Mouse (Mus musculus) E14TG2a.4 (cell line): ENCODE results near the gene Fam222b.
A peak's percentile ranks its signal among the peaks of the same experiment; 100 is the strongest.

Source experiments
- CTCF ChIP-seq: conservative IDR thresholded peaks from 2 replicates; pipeline ENCODE4 v1.5.1; 2014; ENCODE audit warnings: low read length
- POU5F1 ChIP-seq: IDR thresholded peaks from 2 replicates; pipeline ENCODE4 v1.6.1; 2014; ENCODE audit warnings: low read length, borderline replicate concordance

- TF ChIP-seq CTCF: peak; percentile 36
- TF ChIP-seq POU5F1: no peak
Observed at GRCm38 (mm10) chr11:78102958-78103747, 8.7 kb downstream of the Fam222b start.
